Mouse (Mus musculus) bone marrow macrophage, adult 2 months (primary cell): ENCODE measurements around the gene Gm28557.

Experiments used
- CTCF ChIP-seq: IDR thresholded peaks from 2 replicates; pipeline ENCODE4 v1.5.1; 2012; ENCODE audit warnings: low read depth, mild to moderate bottlenecking, low read length, moderate library complexity
- POLR2A ChIP-seq: IDR thresholded peaks from 2 replicates; pipeline ENCODE4 v1.6.1; 2012; ENCODE audit warnings: mild to moderate bottlenecking, low read depth, low read length, borderline replicate concordance

DNA sequence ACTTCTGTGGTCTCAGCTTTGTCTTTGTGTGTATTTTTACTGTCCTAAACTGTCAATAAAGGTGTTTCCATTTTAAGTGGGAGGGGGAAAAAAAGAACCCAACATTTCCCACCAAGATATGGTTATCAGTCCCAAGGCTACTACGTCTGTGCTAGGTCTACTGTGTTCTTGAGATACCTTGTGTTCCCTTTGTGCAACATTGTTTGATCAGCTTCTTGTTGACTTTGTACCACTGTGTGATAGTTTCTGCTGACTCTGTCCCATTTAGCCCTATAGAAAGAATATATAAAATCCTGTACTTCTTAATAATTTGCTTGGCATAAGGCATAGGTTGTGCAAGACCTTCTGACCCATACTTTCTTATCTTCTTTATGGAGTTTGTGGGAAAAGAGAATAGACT, 18.2 kb downstream of the Gm28557 start:
- TF ChIP-seq POLR2A (no peak), CTCF (no peak)
